Mouse (Mus musculus): ENCODE data around the gene Bex3. TPM values are rescaled to one million over a fixed set of nuclear protein-coding genes. Genes with fewer than 3 reads are reported as not detected.
A peak's percentile ranks its signal among the peaks of the same experiment; 100 is the strongest.

Bex3 gene
- polyA plus RNA-seq, 1 experiment from 2014 or later: 391 TPM

- ATAC-seq (ENCODE audit: low read depth) (no peak), DNase-seq (ENCODE audit: low spot score) (no peak)
- Histone ChIP-seq H3K27me3 (replicated peaks; ENCODE audit: control insufficient read depth, insufficient read depth, low read length) (peaks cover 4% of the 10 kb centered on the region; the same call in 1 of the 2 replicates), H3K4me3 (ENCODE audit: low read depth, low read length) (no peak overlapping the region), H3K9ac (ENCODE audit: low read depth, low read length) (no peak overlapping the region), H3K27ac (replicated peaks; ENCODE audit: low read depth, low read length) (no peak overlapping the region), H3K36me3 (ENCODE audit: control insufficient read depth, insufficient read depth, low read length) (no peaks in the 10 kb centered on the region), H3K4me1 (ENCODE audit: control insufficient read depth, insufficient read depth, low read length) (no peaks in the 10 kb centered on the region), H3K4me2 (ENCODE audit: low read depth, low read length) (no peak overlapping the region), H3K9me3 (ENCODE audit: control insufficient read depth, low read length) (no peaks in the 10 kb centered on the region)
Measured at GRCm38 (mm10) chrX:136278401-136278800, 8.3 kb downstream of the Bex3 start.

DNA sequence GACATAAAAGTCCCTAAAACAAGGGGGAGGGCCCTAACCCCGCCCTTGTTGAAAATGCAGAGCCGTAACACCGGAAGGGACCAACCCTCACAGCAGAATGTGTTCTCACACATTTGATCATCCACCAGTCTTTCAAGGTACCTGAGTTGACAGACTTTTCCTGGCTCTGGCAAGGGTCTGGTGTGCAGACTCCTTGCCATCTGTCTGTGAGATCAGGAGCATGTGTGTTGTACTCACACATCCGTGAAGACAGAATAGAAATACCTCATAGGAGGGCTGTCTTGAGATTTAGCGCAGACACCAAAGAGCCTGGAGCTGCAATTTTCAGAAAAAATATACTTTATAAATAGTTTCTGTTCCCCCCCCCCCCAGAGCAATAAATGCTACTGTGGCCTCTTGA, 9.4 kb downstream of the Bex3 start:
- no peaks in the 10 kb centered on the region for H3K36me3 ChIP-seq (ENCODE audit: control insufficient read depth, insufficient read depth, low read length)
- H3K9ac ChIP-seq (ENCODE audit: low read depth, low read length): no peak overlapping the region
- no peak for ATAC-seq (ENCODE audit: low read depth)
- no peak overlapping the region for H3K27ac ChIP-seq (replicated peaks; ENCODE audit: low read depth, low read length)
- H3K27me3 ChIP-seq (replicated peaks; ENCODE audit: control insufficient read depth, insufficient read depth, low read length): peaks cover 4% of the 10 kb centered on the region; the same call in 1 of the 2 replicates
- no peak for DNase-seq (ENCODE audit: low spot score)
- no peaks in the 10 kb centered on the region for H3K9me3 ChIP-seq (ENCODE audit: control insufficient read depth, low read length)
- no peaks in the 10 kb centered on the region for H3K4me1 ChIP-seq (ENCODE audit: control insufficient read depth, insufficient read depth, low read length)
- WGBS: 68% methylated on average over 5 of the region's 5 CpGs
- H3K4me2 ChIP-seq (ENCODE audit: low read depth, low read length): no peak overlapping the region
- H3K4me3 ChIP-seq (ENCODE audit: low read depth, low read length): no peak overlapping the region

- Histone ChIP-seq H3K4me2 (ENCODE audit: low read depth, low read length) (no peak overlapping the region), H3K4me1 (ENCODE audit: control insufficient read depth, insufficient read depth, low read length) (no peaks in the 10 kb centered on the region), H3K4me3 (ENCODE audit: low read depth, low read length) (no peak overlapping the region), H3K27me3 (replicated peaks; ENCODE audit: control insufficient read depth, insufficient read depth, low read length) (no peaks in the 10 kb centered on the region), H3K9me3 (ENCODE audit: control insufficient read depth, low read length) (no peaks in the 10 kb centered on the region), H3K27ac (replicated peaks; ENCODE audit: low read depth, low read length) (no peak overlapping the region), H3K36me3 (ENCODE audit: control insufficient read depth, insufficient read depth, low read length) (no peaks in the 10 kb centered on the region), H3K9ac (ENCODE audit: low read depth, low read length) (no peak overlapping the region)
- ATAC-seq (ENCODE audit: low read depth) (peak; percentile 76), DNase-seq (ENCODE audit: low spot score) (peak; percentile 39)
- 21% methylated on average over 8 of the region's 8 CpGs for WGBS
Measured at GRCm38 (mm10) chrX:136290817-136291281, 20.8 kb downstream of the Bex3 start.

DNA sequence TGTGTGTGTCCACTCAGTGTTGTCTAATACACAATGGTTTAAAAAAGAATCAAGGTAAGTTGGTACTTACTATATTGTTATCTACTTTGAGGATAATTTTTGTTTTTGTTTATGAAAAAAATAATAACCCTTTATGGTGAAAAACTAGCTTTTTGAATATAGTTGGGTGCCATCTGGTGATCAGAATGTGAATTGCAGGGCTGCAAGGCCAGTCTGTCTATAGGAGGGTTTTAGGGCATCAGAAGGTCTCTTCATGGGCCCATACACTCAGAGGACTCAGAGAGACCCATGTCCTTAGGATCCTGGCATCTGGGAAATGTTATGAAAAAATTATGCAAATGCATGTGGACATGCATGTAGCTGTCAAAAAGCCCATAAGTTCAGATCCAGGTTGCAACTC, 34.2 kb downstream of the Bex3 start:
- H3K4me1 ChIP-seq (ENCODE audit: control insufficient read depth, insufficient read depth, low read length): no peaks in the 10 kb centered on the region
- no peak overlapping the region for H3K4me3 ChIP-seq (ENCODE audit: low read depth, low read length)
- no peaks in the 10 kb centered on the region for H3K27me3 ChIP-seq (replicated peaks; ENCODE audit: control insufficient read depth, insufficient read depth, low read length)
- no peak overlapping the region for H3K4me2 ChIP-seq (ENCODE audit: low read depth, low read length)
- DNase-seq (ENCODE audit: low spot score) (peak; percentile 23), ATAC-seq (ENCODE audit: low read depth) (no peak)
- no peaks in the 10 kb centered on the region for H3K9me3 ChIP-seq (ENCODE audit: control insufficient read depth, low read length)
- H3K27ac ChIP-seq (replicated peaks; ENCODE audit: low read depth, low read length): no peak overlapping the region
- no peak overlapping the region for H3K9ac ChIP-seq (ENCODE audit: low read depth, low read length)
- no peaks in the 10 kb centered on the region for H3K36me3 ChIP-seq (ENCODE audit: control insufficient read depth, insufficient read depth, low read length)

- no peaks in the 10 kb centered on the region for H3K36me3 ChIP-seq (ENCODE audit: control insufficient read depth, insufficient read depth, low read length)
- WGBS: 0% methylated on average over 1 of the region's 1 CpGs
- ATAC-seq (ENCODE audit: low read depth) (no peak), DNase-seq (ENCODE audit: low spot score) (no peak)
- no peak overlapping the region for H3K4me3 ChIP-seq (ENCODE audit: low read depth, low read length)
- H3K9ac ChIP-seq (ENCODE audit: low read depth, low read length): no peak overlapping the region
- no peak overlapping the region for H3K4me2 ChIP-seq (ENCODE audit: low read depth, low read length)
- no peak overlapping the region for H3K27ac ChIP-seq (replicated peaks; ENCODE audit: low read depth, low read length)
- H3K9me3 ChIP-seq (ENCODE audit: control insufficient read depth, low read length): no peaks in the 10 kb centered on the region
- H3K27me3 ChIP-seq (replicated peaks; ENCODE audit: control insufficient read depth, insufficient read depth, low read length): no peaks in the 10 kb centered on the region
- no peaks in the 10 kb centered on the region for H3K4me1 ChIP-seq (ENCODE audit: control insufficient read depth, insufficient read depth, low read length)
Measured at GRCm38 (mm10) chrX:136306196-136306595, 36.1 kb downstream of the Bex3 start.

GRCm38 (mm10) chrX:136313303-136313702, 43.2 kb downstream of the Bex3 start:
- ATAC-seq (ENCODE audit: low read depth): no peak
- no peaks in the 10 kb centered on the region for H3K9me3 ChIP-seq (ENCODE audit: control insufficient read depth, low read length)
- DNase-seq (ENCODE audit: low spot score): peak; percentile 16
- H3K36me3 ChIP-seq (ENCODE audit: control insufficient read depth, insufficient read depth, low read length): no peaks in the 10 kb centered on the region
- no peaks in the 10 kb centered on the region for H3K27me3 ChIP-seq (replicated peaks; ENCODE audit: control insufficient read depth, insufficient read depth, low read length)
- H3K4me3 ChIP-seq (ENCODE audit: low read depth, low read length): no peak overlapping the region
- no peak overlapping the region for H3K27ac ChIP-seq (replicated peaks; ENCODE audit: low read depth, low read length)
- H3K4me2 ChIP-seq (ENCODE audit: low read depth, low read length): peak overlapping the region; percentile 24
- H3K4me1 ChIP-seq (ENCODE audit: control insufficient read depth, insufficient read depth, low read length): no peaks in the 10 kb centered on the region
- WGBS: 29% methylated on average over 4 of the region's 4 CpGs
- H3K9ac ChIP-seq (ENCODE audit: low read depth, low read length): no peak overlapping the region

DNA sequence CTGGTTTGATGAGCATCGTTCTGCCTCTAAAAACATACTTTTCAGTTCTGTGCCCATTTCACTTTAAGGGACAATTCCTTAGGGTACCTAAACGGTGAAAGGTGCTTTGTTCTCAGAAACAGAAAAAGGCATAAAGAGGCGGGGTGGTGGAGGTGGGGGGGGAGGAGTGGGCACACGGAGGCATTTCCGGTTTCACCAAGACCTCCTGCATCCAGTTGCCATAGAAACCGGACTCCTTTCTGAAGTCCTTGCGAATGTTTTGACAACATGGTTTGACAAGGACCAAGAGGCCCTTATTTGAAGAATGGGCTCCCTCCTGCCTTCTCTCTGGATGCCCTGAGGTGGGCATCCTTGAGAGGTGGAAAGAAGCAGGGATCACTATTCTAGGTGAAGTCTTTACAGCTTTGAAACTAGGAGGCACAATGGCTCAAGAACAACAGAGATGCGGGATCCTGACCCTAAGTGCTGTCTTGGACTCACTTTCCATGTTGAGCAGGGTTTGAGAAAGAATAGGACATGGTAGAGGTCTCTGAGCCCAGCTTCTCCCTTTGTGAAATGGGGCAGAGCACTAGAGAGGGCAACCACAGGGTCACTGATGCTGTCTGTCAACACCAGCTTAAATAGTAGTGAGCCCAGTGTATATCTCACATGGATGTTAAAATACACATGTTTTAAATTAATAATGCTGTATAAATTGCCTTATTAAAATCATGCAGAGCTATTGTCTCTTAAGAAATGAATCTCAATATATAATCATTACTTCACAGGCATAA, 43.9 kb downstream of the Bex3 start:
- WGBS: 24% methylated on average over 8 of the region's 8 CpGs
- no peaks in the 10 kb centered on the region for H3K9me3 ChIP-seq (ENCODE audit: control insufficient read depth, low read length)
- H3K4me2 ChIP-seq (ENCODE audit: low read depth, low read length): peak overlapping the region; percentile 24; the same call in 1 of the 2 replicates
- no peak overlapping the region for H3K4me3 ChIP-seq (ENCODE audit: low read depth, low read length)
- no peak for ATAC-seq (ENCODE audit: low read depth)
- DNase-seq (ENCODE audit: low spot score): no peak
- no peaks in the 10 kb centered on the region for H3K36me3 ChIP-seq (ENCODE audit: control insufficient read depth, insufficient read depth, low read length)
- no peaks in the 10 kb centered on the region for H3K4me1 ChIP-seq (ENCODE audit: control insufficient read depth, insufficient read depth, low read length)
- H3K27me3 ChIP-seq (replicated peaks; ENCODE audit: control insufficient read depth, insufficient read depth, low read length): no peaks in the 10 kb centered on the region
- H3K27ac ChIP-seq (replicated peaks; ENCODE audit: low read depth, low read length): no peak overlapping the region
- H3K9ac ChIP-seq (ENCODE audit: low read depth, low read length): no peak overlapping the region

DNA sequence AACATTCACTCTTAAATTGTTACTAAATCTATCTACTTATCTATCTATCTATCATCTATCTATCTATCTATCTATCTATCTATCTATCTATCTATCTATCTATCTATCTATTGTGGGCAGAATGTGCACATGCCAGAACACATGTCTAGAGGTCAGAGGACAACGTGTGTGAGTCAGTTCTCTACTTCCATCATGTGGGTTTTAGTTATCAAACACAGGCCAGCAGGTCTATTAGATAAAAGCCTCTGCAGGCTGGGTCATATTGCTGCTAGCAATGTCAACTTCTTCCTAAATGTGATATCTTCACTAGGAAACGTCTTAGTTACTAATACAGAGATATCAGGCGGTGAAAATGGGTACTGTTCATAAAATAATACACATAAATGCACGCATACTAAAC, 49.9 kb downstream of the Bex3 start:
- no peaks in the 10 kb centered on the region for H3K27me3 ChIP-seq (replicated peaks; ENCODE audit: control insufficient read depth, insufficient read depth, low read length)
- no peaks in the 10 kb centered on the region for H3K4me1 ChIP-seq (ENCODE audit: control insufficient read depth, insufficient read depth, low read length)
- no peaks in the 10 kb centered on the region for H3K36me3 ChIP-seq (ENCODE audit: control insufficient read depth, insufficient read depth, low read length)
- H3K4me3 ChIP-seq (ENCODE audit: low read depth, low read length): no peak overlapping the region
- no peak overlapping the region for H3K9ac ChIP-seq (ENCODE audit: low read depth, low read length)
- H3K27ac ChIP-seq (replicated peaks; ENCODE audit: low read depth, low read length): no peak overlapping the region
- ATAC-seq (ENCODE audit: low read depth): no peak
- DNase-seq (ENCODE audit: low spot score): no peak
- 64% methylated on average over 4 of the region's 4 CpGs for WGBS
- H3K4me2 ChIP-seq (ENCODE audit: low read depth, low read length): no peak overlapping the region
- H3K9me3 ChIP-seq (ENCODE audit: control insufficient read depth, low read length): no peaks in the 10 kb centered on the region
